ENCODE assay signal across 23 mouse cellular contexts in the genomic region with DNA sequence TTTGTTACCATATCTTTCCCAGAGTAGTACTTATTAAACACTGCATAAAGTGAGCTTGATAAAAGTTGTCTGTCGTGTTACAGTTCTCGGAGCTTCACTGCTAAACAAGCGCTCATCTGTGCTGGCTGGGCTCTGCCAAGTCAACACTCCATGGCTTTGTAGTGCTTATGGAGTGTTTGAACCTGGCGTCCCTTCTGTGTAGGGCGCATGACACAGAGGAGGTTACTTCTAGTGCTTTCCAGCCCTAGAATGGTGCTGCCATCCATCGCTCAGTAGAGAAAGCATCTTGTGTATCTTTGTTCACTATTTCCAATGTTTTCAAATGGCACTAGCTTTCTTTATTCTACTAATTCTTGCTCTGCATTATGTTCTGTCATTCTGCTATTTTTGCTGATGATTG. TPM values are rescaled to one million over a fixed set of nuclear protein-coding genes. Genes with fewer than 3 reads are reported as not detected.
"Had no signal": no experiment of that assay in that cellular context is flagged by ENCODE, and none has a peak within 500 bp of the region (broad histone marks: within the 10 kb centered on the region; RNA-seq: fewer than 3 reads in every experiment).

No protein-coding gene starts in this region.

- H3K4me1 ChIP-seq: heart, embryonic 10.5 days; heart, embryonic 12.5 days; hindbrain, embryonic 13.5 days; hindbrain, embryonic 15.5 days; kidney, embryonic 15.5 days; limb, embryonic 13.5 days; limb, embryonic 15.5 days; liver, embryonic 12.5 days had no signal

- H3K9me3 ChIP-seq: heart, embryonic 10.5 days; heart, embryonic 12.5 days; hindbrain, embryonic 13.5 days; hindbrain, embryonic 15.5 days; kidney, embryonic 15.5 days; limb, embryonic 13.5 days; limb, embryonic 15.5 days; liver, embryonic 12.5 days had no signal

- H3K27ac ChIP-seq: heart, embryonic 10.5 days; hindbrain, embryonic 13.5 days; hindbrain, embryonic 15.5 days; hindbrain, postnatal 0 days; kidney, embryonic 15.5 days; kidney, postnatal 0 days; limb, embryonic 13.5 days; limb, embryonic 15.5 days; liver, embryonic 12.5 days; liver, embryonic 14.5 days had no signal

- DNase-seq: gastrocnemius, postnatal 14 days; gastrocnemius, postnatal 36 days; heart, adult 18-20 months; heart, postnatal 10 days; kidney, adult 11 months; kidney, adult 2 months; kidney, adult 9 months; kidney, postnatal 14 days; kidney, postnatal 36 days; layer of hippocampus, postnatal 36 days; left cerebral cortex, postnatal 4 days had no signal

- H3K4me3 ChIP-seq: heart, embryonic 10.5 days; heart, embryonic 12.5 days; hindbrain, embryonic 13.5 days; hindbrain, embryonic 15.5 days; kidney, embryonic 15.5 days; limb, embryonic 13.5 days; limb, embryonic 15.5 days; liver, embryonic 12.5 days had no signal

- H3K36me3 ChIP-seq: heart, embryonic 10.5 days; heart, embryonic 12.5 days; hindbrain, embryonic 13.5 days; hindbrain, embryonic 15.5 days; kidney, embryonic 15.5 days; limb, embryonic 13.5 days; limb, embryonic 15.5 days; liver, embryonic 12.5 days had no signal

- H3K9ac ChIP-seq: heart, embryonic 12.5 days; hindbrain, embryonic 13.5 days; hindbrain, embryonic 15.5 days; kidney, embryonic 15.5 days; limb, embryonic 13.5 days; limb, embryonic 15.5 days; liver, embryonic 12.5 days; liver, embryonic 14.5 days had no signal

RNA-seq across cellular contexts. Expression of a gene that starts 39.5 kb away (rescaled TPM):
- total RNA-seq: hematopoietic stem cell, adult 5-6 weeks had no signal
